Mouse (Mus musculus): Measurements from ENCODE around the gene Nek6. TPM values are rescaled to one million over a fixed set of nuclear protein-coding genes. Genes with fewer than 3 reads are reported as not detected.

The Nek6 gene
- polyA plus RNA-seq, 1 experiment from 2014 or later = 75.9 TPM

DNA sequence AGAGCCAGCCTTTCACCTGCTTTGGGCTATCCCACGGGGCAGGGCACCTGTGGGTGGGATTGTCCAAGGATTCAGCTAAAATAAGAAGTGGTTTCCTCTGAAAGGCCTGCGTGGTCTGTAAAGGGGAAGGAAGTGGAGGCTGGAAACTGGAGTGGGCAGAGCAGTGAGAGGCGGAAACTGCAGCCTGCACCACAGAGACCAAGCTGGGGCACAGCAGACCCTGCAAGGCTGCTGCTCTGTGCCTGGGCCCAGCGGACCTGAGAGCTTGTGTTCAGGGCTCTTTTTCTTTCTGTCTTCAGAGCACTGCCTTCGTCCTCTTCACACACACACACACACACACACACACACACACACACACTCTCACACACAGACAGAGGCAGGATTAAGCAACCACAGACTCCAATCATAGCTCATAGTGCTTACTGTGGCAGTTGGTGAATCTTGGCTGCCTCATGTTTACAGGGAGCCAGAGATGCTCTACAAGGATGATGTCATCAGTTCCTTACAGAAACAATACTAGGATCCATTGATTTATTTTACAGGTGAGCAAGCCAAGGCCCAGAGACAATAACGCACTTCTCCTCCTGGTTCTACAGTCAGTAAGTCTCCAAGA is 30.2 kb upstream of the Nek6 start:
- ATAC-seq (ENCODE audit: low FRiP score, low TSS enrichment) = no peak
- H3K36me3 ChIP-seq (ENCODE audit: control insufficient read depth, insufficient read depth, low read length) = no peaks in the 10 kb centered on the region

GRCm38 (mm10) chr2:38482122-38482521 is 29.3 kb upstream of the Nek6 start:
- Histone ChIP-seq H3K9ac (ENCODE audit: low read depth, low read length) (no peak overlapping the region), H3K9me3 (ENCODE audit: control insufficient read depth, low read length) (no peaks in the 10 kb centered on the region), H3K36me3 (ENCODE audit: control insufficient read depth, insufficient read depth, low read length) (no peaks in the 10 kb centered on the region), H3K4me3 (ENCODE audit: low read length) (no peak overlapping the region), H3K27ac (ENCODE audit: low read depth, low read length) (no peak overlapping the region), H3K4me2 (replicated peaks; ENCODE audit: low read depth, low read length) (no peak overlapping the region), H3K27me3 (ENCODE audit: control insufficient read depth, insufficient read depth, low read length) (no peaks in the 10 kb centered on the region), H3K4me1 (ENCODE audit: control insufficient read depth, insufficient read depth, low read length) (no peaks in the 10 kb centered on the region)
- 86% methylated on average over 3 of the region's 3 CpGs for WGBS
- no peak for ATAC-seq (ENCODE audit: low FRiP score, low TSS enrichment)

More for the DNA sequence above, 30.2 kb upstream of the Nek6 start:
- Histone ChIP-seq H3K27me3 (ENCODE audit: control insufficient read depth, insufficient read depth, low read length) (no peaks in the 10 kb centered on the region), H3K4me3 (ENCODE audit: low read length) (no peak overlapping the region), H3K27ac (ENCODE audit: low read depth, low read length) (no peak overlapping the region), H3K4me2 (replicated peaks; ENCODE audit: low read depth, low read length) (no peak overlapping the region), H3K9ac (ENCODE audit: low read depth, low read length) (no peak overlapping the region), H3K9me3 (ENCODE audit: control insufficient read depth, low read length) (no peaks in the 10 kb centered on the region), H3K4me1 (ENCODE audit: control insufficient read depth, insufficient read depth, low read length) (no peaks in the 10 kb centered on the region)
- WGBS = 78% methylated on average over 6 of the region's 6 CpGs

- Histone ChIP-seq H3K9ac (ENCODE audit: low read depth, low read length) (no peak overlapping the region), H3K27me3 (ENCODE audit: control insufficient read depth, insufficient read depth, low read length) (no peaks in the 10 kb centered on the region), H3K4me3 (ENCODE audit: low read length) (no peak overlapping the region), H3K4me1 (ENCODE audit: control insufficient read depth, insufficient read depth, low read length) (no peaks in the 10 kb centered on the region), H3K9me3 (ENCODE audit: control insufficient read depth, low read length) (no peaks in the 10 kb centered on the region), H3K36me3 (ENCODE audit: control insufficient read depth, insufficient read depth, low read length) (no peaks in the 10 kb centered on the region), H3K4me2 (replicated peaks; ENCODE audit: low read depth, low read length) (no peak overlapping the region), H3K27ac (ENCODE audit: low read depth, low read length) (no peak overlapping the region)
- WGBS = 86% methylated on average over 7 of the region's 7 CpGs
- no peak for ATAC-seq (ENCODE audit: low FRiP score, low TSS enrichment)
Observed at GRCm38 (mm10) chr2:38483058-38483704, 28.3 kb upstream of the Nek6 start.

DNA sequence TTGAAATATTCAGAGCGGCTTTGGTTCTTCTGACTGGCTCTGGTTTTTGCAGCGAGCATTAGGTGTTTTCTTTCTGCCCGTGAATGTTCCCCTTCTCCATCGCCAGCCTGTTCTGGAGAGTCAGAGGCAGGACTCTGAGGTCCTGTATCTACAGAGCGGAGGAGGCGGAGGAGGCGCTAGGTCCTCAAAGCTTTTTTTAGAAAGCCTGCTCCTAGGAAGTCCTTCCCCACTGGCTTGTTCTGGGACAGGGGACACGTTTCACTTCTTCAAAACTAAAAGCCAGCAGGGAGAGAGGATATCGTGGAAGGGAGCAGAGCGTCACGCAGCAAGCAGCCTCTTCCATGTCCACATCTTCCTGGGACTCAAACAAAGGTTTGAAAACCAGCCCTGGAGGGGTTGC is 26.9 kb upstream of the Nek6 start:
- 74% methylated on average over 11 of the region's 11 CpGs for WGBS
- no peak overlapping the region for H3K9ac ChIP-seq (ENCODE audit: low read depth, low read length)
- no peak overlapping the region for H3K27ac ChIP-seq (ENCODE audit: low read depth, low read length)

GRCm38 (mm10) chr2:38485409-38485808 is 26.0 kb upstream of the Nek6 start:
- H3K9me3 ChIP-seq (ENCODE audit: control insufficient read depth, low read length) = no peaks in the 10 kb centered on the region
- H3K9ac ChIP-seq (ENCODE audit: low read depth, low read length) = no peak overlapping the region
- no peaks in the 10 kb centered on the region for H3K36me3 ChIP-seq (ENCODE audit: control insufficient read depth, insufficient read depth, low read length)
- H3K4me3 ChIP-seq (ENCODE audit: low read length) = no peak overlapping the region
- H3K4me1 ChIP-seq (ENCODE audit: control insufficient read depth, insufficient read depth, low read length) = no peaks in the 10 kb centered on the region
- no peak overlapping the region for H3K4me2 ChIP-seq (replicated peaks; ENCODE audit: low read depth, low read length)
- no peak for ATAC-seq (ENCODE audit: low FRiP score, low TSS enrichment)
- 84% methylated on average over 3 of the region's 3 CpGs for WGBS
- no peaks in the 10 kb centered on the region for H3K27me3 ChIP-seq (ENCODE audit: control insufficient read depth, insufficient read depth, low read length)
- H3K27ac ChIP-seq (ENCODE audit: low read depth, low read length) = no peak overlapping the region

More for the DNA sequence above, 26.9 kb upstream of the Nek6 start:
- no peak for ATAC-seq (ENCODE audit: low FRiP score, low TSS enrichment)
- no peaks in the 10 kb centered on the region for H3K9me3 ChIP-seq (ENCODE audit: control insufficient read depth, low read length)
- H3K27me3 ChIP-seq (ENCODE audit: control insufficient read depth, insufficient read depth, low read length) = no peaks in the 10 kb centered on the region
- no peak overlapping the region for H3K4me2 ChIP-seq (replicated peaks; ENCODE audit: low read depth, low read length)
- H3K4me1 ChIP-seq (ENCODE audit: control insufficient read depth, insufficient read depth, low read length) = no peaks in the 10 kb centered on the region
- H3K36me3 ChIP-seq (ENCODE audit: control insufficient read depth, insufficient read depth, low read length) = no peaks in the 10 kb centered on the region
- no peak overlapping the region for H3K4me3 ChIP-seq (ENCODE audit: low read length)

DNA sequence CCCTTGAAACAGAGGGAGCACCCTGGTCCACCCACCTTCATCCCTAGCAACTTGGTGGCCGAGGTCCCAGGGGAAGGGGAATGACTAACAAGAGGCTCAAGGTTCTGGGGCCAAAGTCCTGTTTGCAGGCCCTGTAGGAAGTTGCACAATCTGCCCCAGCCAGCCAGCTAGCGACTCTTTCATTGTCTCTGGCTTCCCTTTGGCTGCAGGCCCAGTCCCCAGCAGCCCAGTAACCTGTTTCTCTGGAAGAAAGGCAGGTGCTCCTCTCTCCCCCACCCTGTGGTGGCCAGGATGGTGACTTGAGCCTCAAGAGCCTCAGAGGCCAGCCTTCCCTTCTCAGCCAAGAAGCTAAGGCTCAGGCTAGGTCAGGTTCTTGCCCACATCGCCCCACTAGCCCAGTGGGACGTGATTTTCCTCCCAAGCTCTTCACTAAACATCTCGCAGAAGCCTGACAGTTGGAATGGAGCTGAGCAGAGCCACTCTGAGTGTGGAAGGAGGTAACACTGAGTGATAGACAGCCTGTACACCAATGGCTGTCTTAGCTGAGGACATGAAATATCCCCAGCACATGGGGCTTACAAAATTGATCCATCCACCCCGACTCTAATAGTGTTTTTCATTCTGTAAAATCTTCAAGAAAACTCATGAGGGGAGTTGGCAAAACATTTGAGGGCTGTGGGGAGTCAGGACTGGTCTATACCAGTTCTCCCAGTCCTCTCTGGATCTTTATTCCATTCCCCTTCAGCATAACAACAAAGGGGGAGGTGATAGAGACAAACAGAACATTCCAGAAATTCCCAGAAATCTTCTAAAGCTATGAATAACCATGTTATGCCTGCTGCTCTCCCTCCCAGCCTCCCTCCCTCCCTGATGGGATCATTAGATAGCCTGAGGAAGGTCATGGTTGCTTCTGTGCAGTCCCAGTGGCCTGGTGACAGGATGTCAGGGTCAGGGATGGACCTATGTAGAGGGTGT is 25.2 kb upstream of the Nek6 start:
- no peaks in the 10 kb centered on the region for H3K4me1 ChIP-seq (ENCODE audit: control insufficient read depth, insufficient read depth, low read length)
- ATAC-seq (ENCODE audit: low FRiP score, low TSS enrichment) = no peak
- WGBS = 76% methylated on average over 6 of the region's 6 CpGs
- no peaks in the 10 kb centered on the region for H3K27me3 ChIP-seq (ENCODE audit: control insufficient read depth, insufficient read depth, low read length)
- H3K4me3 ChIP-seq (ENCODE audit: low read length) = no peak overlapping the region
- H3K4me2 ChIP-seq (replicated peaks; ENCODE audit: low read depth, low read length) = no peak overlapping the region
- no peak overlapping the region for H3K9ac ChIP-seq (ENCODE audit: low read depth, low read length)
- no peaks in the 10 kb centered on the region for H3K36me3 ChIP-seq (ENCODE audit: control insufficient read depth, insufficient read depth, low read length)
- H3K27ac ChIP-seq (ENCODE audit: low read depth, low read length) = no peak overlapping the region
- H3K9me3 ChIP-seq (ENCODE audit: control insufficient read depth, low read length) = no peaks in the 10 kb centered on the region

DNA sequence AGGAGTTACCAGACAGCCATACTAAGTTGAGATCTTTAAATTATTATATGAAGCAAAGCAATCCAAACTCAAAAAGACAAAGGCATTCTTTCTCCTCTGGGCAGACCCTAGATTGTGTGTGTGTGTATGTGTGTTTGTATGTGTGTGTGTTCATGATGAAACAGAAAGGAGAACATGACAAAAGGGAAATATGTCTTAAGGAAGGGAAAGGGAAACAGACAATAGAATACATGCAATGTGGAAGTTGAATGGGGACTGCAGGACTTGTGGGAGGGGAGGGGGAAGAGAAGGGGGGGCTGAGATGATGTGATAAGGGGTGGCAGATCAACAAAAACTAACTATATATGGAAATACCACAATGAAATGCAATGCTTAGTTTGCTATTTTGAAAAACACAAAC is 13.8 kb upstream of the Nek6 start:
- Histone ChIP-seq H3K27ac (ENCODE audit: low read depth, low read length) (no peak overlapping the region), H3K9ac (ENCODE audit: low read depth, low read length) (no peak overlapping the region), H3K4me3 (ENCODE audit: low read length) (no peak overlapping the region), H3K4me2 (replicated peaks; ENCODE audit: low read depth, low read length) (no peak overlapping the region), H3K4me1 (ENCODE audit: control insufficient read depth, insufficient read depth, low read length) (no peaks in the 10 kb centered on the region), H3K36me3 (ENCODE audit: control insufficient read depth, insufficient read depth, low read length) (no peaks in the 10 kb centered on the region), H3K27me3 (ENCODE audit: control insufficient read depth, insufficient read depth, low read length) (no peaks in the 10 kb centered on the region), H3K9me3 (ENCODE audit: control insufficient read depth, low read length) (no peaks in the 10 kb centered on the region)
- ATAC-seq (ENCODE audit: low FRiP score, low TSS enrichment) = no peak

- no peaks in the 10 kb centered on the region for H3K36me3 ChIP-seq (ENCODE audit: control insufficient read depth, insufficient read depth, low read length)
- whole genome bisulfite sequencing = 8% methylated on average over 1 of the region's 1 CpGs
- no peak overlapping the region for H3K4me2 ChIP-seq (replicated peaks; ENCODE audit: low read depth, low read length)
- H3K27ac ChIP-seq (ENCODE audit: low read depth, low read length) = no peak overlapping the region
- no peaks in the 10 kb centered on the region for H3K27me3 ChIP-seq (ENCODE audit: control insufficient read depth, insufficient read depth, low read length)
- no peaks in the 10 kb centered on the region for H3K4me1 ChIP-seq (ENCODE audit: control insufficient read depth, insufficient read depth, low read length)
- H3K9me3 ChIP-seq (ENCODE audit: control insufficient read depth, low read length) = no peaks in the 10 kb centered on the region
- H3K4me3 ChIP-seq (ENCODE audit: low read length) = no peak overlapping the region
- no peak for ATAC-seq (ENCODE audit: low FRiP score, low TSS enrichment)
- no peak overlapping the region for H3K9ac ChIP-seq (ENCODE audit: low read depth, low read length)
Observed at GRCm38 (mm10) chr2:38501606-38502005, 9.8 kb upstream of the Nek6 start.

- 69% methylated on average over 6 of the region's 6 CpGs for WGBS
- H3K9ac ChIP-seq (ENCODE audit: low read depth, low read length) = no peak overlapping the region
- ATAC-seq (ENCODE audit: low FRiP score, low TSS enrichment) = no peak
- no peaks in the 10 kb centered on the region for H3K4me1 ChIP-seq (ENCODE audit: control insufficient read depth, insufficient read depth, low read length)
- H3K4me2 ChIP-seq (replicated peaks; ENCODE audit: low read depth, low read length) = no peak overlapping the region
- no peak overlapping the region for H3K4me3 ChIP-seq (ENCODE audit: low read length)
- H3K27ac ChIP-seq (ENCODE audit: low read depth, low read length) = no peak overlapping the region
- no peaks in the 10 kb centered on the region for H3K9me3 ChIP-seq (ENCODE audit: control insufficient read depth, low read length)
- H3K27me3 ChIP-seq (ENCODE audit: control insufficient read depth, insufficient read depth, low read length) = no peaks in the 10 kb centered on the region
- H3K36me3 ChIP-seq (ENCODE audit: control insufficient read depth, insufficient read depth, low read length) = no peaks in the 10 kb centered on the region
Observed at GRCm38 (mm10) chr2:38502123-38502522, 9.3 kb upstream of the Nek6 start.
